Mouse (Mus musculus) C2C12 (cell line): ENCODE results near the gene Sarm1.

Experiments
- CEBPB ChIP-seq: IDR thresholded peaks from one replicate; pipeline ENCODE4 v1.6.1; 2011; ENCODE audit warnings: low read depth, mild to moderate bottlenecking, control low read depth, moderate library complexity
- CTCF ChIP-seq: IDR thresholded peaks from one replicate; pipeline ENCODE4 v1.5.1; 2011; ENCODE audit not compliant: control insufficient read depth, insufficient read depth, insufficient read length
- MAX ChIP-seq: IDR thresholded peaks from one replicate; pipeline ENCODE4 v1.6.1; 2011; ENCODE audit warnings: mild to moderate bottlenecking, control low read depth
- MYOG ChIP-seq: IDR thresholded peaks from one replicate; pipeline ENCODE4 v1.6.1; 2011; ENCODE audit not compliant: control insufficient read depth, insufficient read length; ENCODE audit errors: extremely low read depth
- USF1 ChIP-seq: IDR thresholded peaks from one replicate; pipeline ENCODE4 v1.6.1; 2011; ENCODE audit warnings: low read depth, mild to moderate bottlenecking, control low read depth, moderate library complexity

GRCm38 (mm10) chr11:78475289-78475688, 22.3 kb downstream of the Sarm1 start:
- TF ChIP-seq CTCF (no peak), USF1 (no peak), MAX (no peak), MYOG (no peak), CEBPB (no peak)
